Mouse (Mus musculus) midbrain, embryonic 15.5 days (tissue): ENCODE data around the gene Mucl3. TPM values are rescaled to one million over a fixed set of nuclear protein-coding genes. Genes with fewer than 3 reads are reported as not detected.

Source experiments
- ATAC-seq: fragments of 200-750 bp; cut with Nextera tagmentation; replicated peaks from 2 replicates; pipeline ENCODE4 v1.8.0; 2017; ENCODE audit warnings: moderate TSS enrichment
- H3K27ac ChIP-seq: fragments of 300-500 bp; sonication (generic); 2 replicates; pipeline ENCODE4 v1.5.1; 2015; ENCODE audit warnings: mild to moderate bottlenecking, inconsistent platforms
- H3K27me3 ChIP-seq: fragments of 300-500 bp; sonication (generic); replicated peaks from 2 replicates; pipeline ENCODE4 v1.6.1; 2015; ENCODE audit warnings: inconsistent platforms
- H3K36me3 ChIP-seq: fragments of 300-500 bp; sonication (generic); replicated peaks from 2 replicates; pipeline ENCODE4 v1.6.1; 2015; ENCODE audit warnings: inconsistent platforms
- H3K4me1 ChIP-seq: fragments of 300-500 bp; sonication (generic); 2 replicates; pipeline ENCODE4 v1.6.1; 2015; ENCODE audit warnings: inconsistent platforms
- H3K4me2 ChIP-seq: fragments of 300-500 bp; sonication (generic); 2 replicates; pipeline ENCODE4 v1.6.1; 2015; ENCODE audit warnings: inconsistent platforms, mild to moderate bottlenecking, moderate library complexity
- H3K4me3 ChIP-seq: fragments of 300-500 bp; sonication (generic); 2 replicates; pipeline ENCODE4 v1.5.1; 2015; ENCODE audit warnings: mild to moderate bottlenecking, inconsistent platforms
- H3K9ac ChIP-seq: fragments of 300-500 bp; sonication (generic); 2 replicates; pipeline ENCODE4 v1.6.1; 2015; ENCODE audit warnings: mild to moderate bottlenecking, inconsistent platforms
- H3K9me3 ChIP-seq: fragments of 300-500 bp; sonication (generic); 2 replicates; pipeline ENCODE4 v1.6.1; 2016; ENCODE audit warnings: inconsistent platforms
- WGBS: fragments of 180-500 bp; shearing (Covaris S2); methylation state at CpG from one replicate; pipeline ENCODE4 v1.1.7; 2015; ENCODE audit warnings: mixed read lengths; 5-methylcytosine and 5-hydroxymethylcytosine counted together
- polyA plus RNA-seq: library from polyadenylated mRNA; unstranded; fragments of >200 nt; fragmentation: Nextera tagmentation; extraction: Ambion mirVana; gene quantifications from 2 replicates; pipeline ENCODE4 v1.2.1, GENCODE M21; 2015

The Mucl3 gene
- polyA plus RNA-seq, 1 experiment from 2014 or later, result not detected

- H3K4me1 ChIP-seq, result no peaks in the 10 kb centered on the region
- H3K9me3 ChIP-seq, result no peaks in the 10 kb centered on the region
- H3K27ac ChIP-seq, result no peak overlapping the region
- H3K27me3 ChIP-seq, result no peaks in the 10 kb centered on the region
- no peak overlapping the region for H3K4me3 ChIP-seq
- H3K9ac ChIP-seq, result no peak overlapping the region
- no peaks in the 10 kb centered on the region for H3K36me3 ChIP-seq
- ATAC-seq, result no peak
- no peak overlapping the region for H3K4me2 ChIP-seq
- 78% methylated on average over 4 of the region's 4 CpGs for WGBS
Measured at GRCm38 (mm10) chr17:35617127-35617526, 26.4 kb downstream of the Mucl3 start.

- no peak for ATAC-seq
- H3K9me3 ChIP-seq, result no peaks in the 10 kb centered on the region
- no peaks in the 10 kb centered on the region for H3K27me3 ChIP-seq
- no peak overlapping the region for H3K9ac ChIP-seq
- no peak overlapping the region for H3K27ac ChIP-seq
- no peaks in the 10 kb centered on the region for H3K36me3 ChIP-seq
- WGBS, result 54% methylated on average over 8 of the region's 8 CpGs
- H3K4me3 ChIP-seq, result no peak overlapping the region
- no peak overlapping the region for H3K4me2 ChIP-seq
- no peaks in the 10 kb centered on the region for H3K4me1 ChIP-seq
Measured at GRCm38 (mm10) chr17:35601736-35602354, 41.6 kb downstream of the Mucl3 start.

GRCm38 (mm10) chr17:35601249-35601648 lies 42.2 kb downstream of the Mucl3 start, which contains the start of gene Sfta2:
Gene Sfta2 (plus strand): TSS chr17:35601549.
- Histone ChIP-seq H3K36me3 (no peaks in the 10 kb centered on the region), H3K4me2 (no peak within 1 kb of the TSS), H3K27me3 (no peaks in the 10 kb centered on the region), H3K4me1 (no peaks in the 10 kb centered on the region), H3K4me3 (no peak within 1 kb of the TSS), H3K9me3 (no peaks in the 10 kb centered on the region), H3K9ac (no peak within 1 kb of the TSS), H3K27ac (no peak within 1 kb of the TSS)
- WGBS, result 76% methylated on average over 2 of the region's 2 CpGs
- ATAC-seq, result no peak

GRCm38 (mm10) chr17:35597399-35597798 lies 46.1 kb downstream of the Mucl3 start:
- WGBS, result 94% methylated on average over 3 of the region's 3 CpGs
- no peak overlapping the region for H3K27ac ChIP-seq
- no peak for ATAC-seq
- H3K36me3 ChIP-seq, result no peaks in the 10 kb centered on the region
- H3K4me3 ChIP-seq, result no peak overlapping the region
- no peaks in the 10 kb centered on the region for H3K9me3 ChIP-seq
- no peaks in the 10 kb centered on the region; the same call in 1 of the 2 replicates for H3K27me3 ChIP-seq
- no peak overlapping the region for H3K9ac ChIP-seq
- no peaks in the 10 kb centered on the region for H3K4me1 ChIP-seq
- H3K4me2 ChIP-seq, result no peak overlapping the region

- H3K27me3 ChIP-seq, result no peaks in the 10 kb centered on the region; the same call in 1 of the 2 replicates
- H3K9me3 ChIP-seq, result no peaks in the 10 kb centered on the region
- H3K4me3 ChIP-seq, result no peak overlapping the region
- no peak overlapping the region for H3K27ac ChIP-seq
- H3K9ac ChIP-seq, result no peak overlapping the region
- WGBS, result 86% methylated on average over 7 of the region's 7 CpGs
- ATAC-seq, result no peak
- no peaks in the 10 kb centered on the region for H3K36me3 ChIP-seq
- 0 out of 2 replicates have a peak, but pooled peaks cover 6% of the 10 kb centered on the region for H3K4me1 ChIP-seq
- no peak overlapping the region for H3K4me2 ChIP-seq
Measured at GRCm38 (mm10) chr17:35594456-35594855, 49.0 kb downstream of the Mucl3 start.

GRCm38 (mm10) chr17:35593786-35594185 lies 49.7 kb downstream of the Mucl3 start:
- Histone ChIP-seq H3K27ac (no peak overlapping the region), H3K9ac (no peak overlapping the region), H3K36me3 (no peaks in the 10 kb centered on the region), H3K27me3 (no peaks in the 10 kb centered on the region; the same call in 1 of the 2 replicates), H3K4me2 (no peak overlapping the region), H3K9me3 (no peaks in the 10 kb centered on the region), H3K4me3 (no peak overlapping the region), H3K4me1 (0 out of 2 replicates have a peak, but pooled peaks cover 6% of the 10 kb centered on the region)
- ATAC-seq, result no peak
- 42% methylated on average over 4 of the region's 4 CpGs for WGBS

GRCm38 (mm10) chr17:35592131-35592530 lies 51.4 kb downstream of the Mucl3 start:
- Histone ChIP-seq H3K27me3 (no peaks in the 10 kb centered on the region; the same call in 1 of the 2 replicates), H3K27ac (no peak overlapping the region), H3K36me3 (no peaks in the 10 kb centered on the region), H3K9me3 (no peaks in the 10 kb centered on the region), H3K4me1 (0 out of 2 replicates have a peak, but pooled peaks cover 6% of the 10 kb centered on the region), H3K4me3 (no peak overlapping the region), H3K9ac (no peak overlapping the region), H3K4me2 (no peak overlapping the region)
- no peak for ATAC-seq
- 90% methylated on average over 9 of the region's 9 CpGs for WGBS

- Histone ChIP-seq H3K4me1 (0 out of 2 replicates have a peak, but pooled peaks cover 6% of the 10 kb centered on the region), H3K27me3 (no peaks in the 10 kb centered on the region; the same call in 1 of the 2 replicates), H3K36me3 (no peaks in the 10 kb centered on the region), H3K27ac (peak overlapping the region; percentile 70; the same call in 1 of the 2 replicates), H3K4me3 (no peak overlapping the region), H3K4me2 (no peak overlapping the region), H3K9ac (no peak overlapping the region), H3K9me3 (no peaks in the 10 kb centered on the region)
- ATAC-seq, result no peak
- WGBS, result 93% methylated on average over 15 of the region's 15 CpGs
Measured at GRCm38 (mm10) chr17:35591731-35592130, 51.8 kb downstream of the Mucl3 start.

GRCm38 (mm10) chr17:35591219-35591578 lies 52.3 kb downstream of the Mucl3 start:
- 62% methylated on average over 7 of the region's 7 CpGs for WGBS
- no peak; the same call in 1 of the 2 replicates for ATAC-seq
- Histone ChIP-seq H3K9me3 (no peaks in the 10 kb centered on the region), H3K27ac (peak overlapping the region; percentile 70), H3K36me3 (no peaks in the 10 kb centered on the region), H3K9ac (no peak overlapping the region), H3K4me2 (no peak overlapping the region; the same call in 1 of the 2 replicates), H3K4me3 (no peak overlapping the region), H3K27me3 (no peaks in the 10 kb centered on the region; the same call in 1 of the 2 replicates), H3K4me1 (0 out of 2 replicates have a peak, but pooled peaks cover 6% of the 10 kb centered on the region)

- no peaks in the 10 kb centered on the region for H3K9me3 ChIP-seq
- ATAC-seq, result peak; percentile 87
- WGBS, result 52% methylated on average over 21 of the region's 21 CpGs
- peak overlapping the region; percentile 70 for H3K27ac ChIP-seq
- H3K4me1 ChIP-seq, result 0 out of 2 replicates have a peak, but pooled peaks cover 6% of the 10 kb centered on the region
- H3K4me2 ChIP-seq, result no peak overlapping the region; the same call in 1 of the 2 replicates
- no peak overlapping the region for H3K9ac ChIP-seq
- H3K36me3 ChIP-seq, result no peaks in the 10 kb centered on the region
- no peaks in the 10 kb centered on the region; the same call in 1 of the 2 replicates for H3K27me3 ChIP-seq
- no peak overlapping the region for H3K4me3 ChIP-seq
Measured at GRCm38 (mm10) chr17:35590410-35591218, 52.9 kb downstream of the Mucl3 start.

- 2% methylated on average over 4 of the region's 4 CpGs for WGBS
Measured at GRCm38 (mm10) chr17:35588387-35588786, 55.1 kb downstream of the Mucl3 start.

GRCm38 (mm10) chr17:35587291-35587690 lies 56.2 kb downstream of the Mucl3 start:
- Histone ChIP-seq H3K9ac (no peak overlapping the region), H3K27me3 (no peaks in the 10 kb centered on the region), H3K9me3 (no peaks in the 10 kb centered on the region), H3K27ac (no peak overlapping the region), H3K4me3 (no peak overlapping the region), H3K4me1 (peaks cover 10% of the 10 kb centered on the region), H3K4me2 (no peak overlapping the region), H3K36me3 (no peaks in the 10 kb centered on the region)
- 87% methylated on average over 1 of the region's 1 CpGs for WGBS
- ATAC-seq, result no peak

More at GRCm38 (mm10) chr17:35588387-35588786, 55.1 kb downstream of the Mucl3 start:
- Histone ChIP-seq H3K4me1 (peaks cover 10% of the 10 kb centered on the region), H3K4me2 (no peak overlapping the region), H3K4me3 (no peak overlapping the region), H3K36me3 (no peaks in the 10 kb centered on the region), H3K27me3 (no peaks in the 10 kb centered on the region; the same call in 1 of the 2 replicates), H3K9ac (no peak overlapping the region), H3K9me3 (no peaks in the 10 kb centered on the region), H3K27ac (no peak overlapping the region)
- no peak for ATAC-seq
